ENCODE assay signal across 9 mouse cellular contexts in the genomic region with DNA sequence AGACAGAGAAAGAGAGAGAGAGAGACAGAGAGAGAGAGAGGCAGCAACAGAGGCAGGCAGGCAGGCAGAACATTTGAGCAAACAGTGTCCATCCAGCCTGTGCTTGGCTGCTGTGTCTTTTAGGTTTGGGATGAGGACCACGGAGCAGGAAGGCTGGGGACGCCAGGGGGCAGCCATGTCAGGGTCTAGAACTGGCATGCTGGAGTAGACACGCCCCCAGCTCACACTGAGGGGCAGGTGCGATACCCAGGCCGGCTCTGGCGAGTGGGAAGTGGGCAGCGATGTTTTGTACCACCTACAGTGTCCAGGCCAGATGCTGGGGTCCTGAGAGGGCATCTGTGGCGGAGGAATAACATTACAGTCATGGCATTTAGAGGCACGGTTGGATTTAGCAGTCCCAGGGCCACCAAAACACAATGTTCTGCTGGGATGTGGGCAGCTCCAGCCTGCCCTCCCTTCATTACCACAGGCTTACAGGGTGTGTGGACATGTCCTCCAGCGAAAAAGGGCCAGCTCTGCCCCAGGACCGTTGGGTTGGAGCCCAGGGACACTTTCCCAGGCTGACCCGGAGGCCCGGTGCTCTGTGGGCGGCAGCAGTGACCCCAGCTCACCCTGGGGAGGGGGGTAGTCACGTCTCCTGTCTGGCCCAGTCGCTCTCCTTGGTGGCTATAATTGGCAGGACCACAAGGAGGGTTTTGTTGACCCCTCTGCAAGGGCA.
DNase-seq lines count a peak whose midpoint lies in the region; ATAC-seq and TF ChIP-seq lines count a peak whose summit lies in the region.
"Had no signal": no experiment of that assay in that cellular context is flagged by ENCODE, and none has a peak within 500 bp of the region (broad histone marks: within the 10 kb centered on the region; RNA-seq: fewer than 3 reads in every experiment).

No protein-coding gene starts in this region.

- no peak for ATAC-seq in hindbrain, embryonic 12.5 days (ENCODE audit: low FRiP score)
- ATAC-seq in G1E (ENCODE audit: extremely low read depth, insufficient number of reproducible peaks, low FRiP score, poor library complexity, severe bottlenecking): no peak
- ATAC-seq in midbrain, embryonic 11.5 days (ENCODE audit: low FRiP score): peak; percentile 75; the same call in 1 of the 2 replicates
- ATAC-seq: Patski had no signal

- WGBS in hindbrain, embryonic 10.5 days: 25% methylated on average over 16 of the region's 16 CpGs
- 33% methylated on average over 16 of the region's 16 CpGs for WGBS in hindbrain, embryonic 12.5 days
- WGBS in kidney, adult 2 months: 31% methylated on average over 16 of the region's 16 CpGs
- WGBS in midbrain, embryonic 11.5 days: 32% methylated on average over 16 of the region's 16 CpGs

- DNase-seq in hindbrain, embryonic 10.5 days (ENCODE audit: low spot score): peak; percentile 69
- DNase-seq in G1E (ENCODE audit: low spot score) (no peak), MN1 (ENCODE audit: low spot score) (no peak)
- peak; percentile 73 for DNase-seq in embryo, embryonic 10.5 days (ENCODE audit: low spot score)
- peak; percentile 23 for DNase-seq in kidney, adult 2 months
- peak; percentile 91 for DNase-seq in midbrain, embryonic 11.5 days (ENCODE audit: low spot score, missing footprints)
- no peak for DNase-seq in B cell, adult 2 months

- peak overlapping the region; percentile 81 for H3K27ac ChIP-seq in hindbrain, embryonic 10.5 days
- no peak overlapping the region for H3K27ac ChIP-seq in hindbrain, embryonic 12.5 days
- no peak overlapping the region for H3K27ac ChIP-seq in kidney, adult 2 months (ENCODE audit: insufficient read depth, low read depth, low read length)
- no peak overlapping the region for H3K27ac ChIP-seq in midbrain, embryonic 11.5 days (ENCODE audit: low read depth, low read length)

- no peaks in the 10 kb centered on the region for H3K9me3 ChIP-seq in hindbrain, embryonic 10.5 days
- no peaks in the 10 kb centered on the region for H3K9me3 ChIP-seq in hindbrain, embryonic 12.5 days (replicated peaks)
- H3K9me3 ChIP-seq in G1E (replicated peaks): peaks cover 79% of the 10 kb centered on the region
- no peaks in the 10 kb centered on the region for H3K9me3 ChIP-seq in midbrain, embryonic 11.5 days (ENCODE audit: control insufficient read depth, low read length)

- H3K4me1 ChIP-seq in hindbrain, embryonic 10.5 days (replicated peaks): peaks cover 15% of the 10 kb centered on the region
- peaks cover 10% of the 10 kb centered on the region; the same call in 1 of the 2 replicates for H3K4me1 ChIP-seq in hindbrain, embryonic 12.5 days
- no peaks in the 10 kb centered on the region for H3K4me1 ChIP-seq in G1E (ENCODE audit: insufficient read depth, low read depth, low read length)
- H3K4me1 ChIP-seq in kidney, adult 2 months (ENCODE audit: control insufficient read depth, insufficient read depth, low read length): no peaks in the 10 kb centered on the region
- peaks cover 4% of the 10 kb centered on the region for H3K4me1 ChIP-seq in midbrain, embryonic 11.5 days (ENCODE audit: control insufficient read depth, insufficient read depth, low read length)

- no peak overlapping the region for H3K9ac ChIP-seq in hindbrain, embryonic 12.5 days
- H3K9ac ChIP-seq in midbrain, embryonic 11.5 days (ENCODE audit: low read length): no peak overlapping the region

- no peak overlapping the region for H3K4me2 ChIP-seq in hindbrain, embryonic 12.5 days (replicated peaks)
- no peak overlapping the region for H3K4me2 ChIP-seq in midbrain, embryonic 11.5 days

- no peak overlapping the region for H3K4me3 ChIP-seq in hindbrain, embryonic 10.5 days
- no peak overlapping the region for H3K4me3 ChIP-seq in hindbrain, embryonic 12.5 days
- H3K4me3 ChIP-seq in G1E (ENCODE audit: low read depth, low read length): peak overlapping the region; percentile 17; the same call in 1 of the 2 replicates
- no peak overlapping the region for H3K4me3 ChIP-seq in kidney, adult 2 months (ENCODE audit: insufficient read depth, low read depth, low read length)
- no peak overlapping the region for H3K4me3 ChIP-seq in midbrain, embryonic 11.5 days (ENCODE audit: low read depth, low read length)

- H3K27me3 ChIP-seq in hindbrain, embryonic 10.5 days (ENCODE audit: insufficient read depth, poor library complexity, severe bottlenecking): peaks cover 3% of the 10 kb centered on the region; the same call in 1 of the 2 replicates
- H3K27me3 ChIP-seq in hindbrain, embryonic 12.5 days: no peaks in the 10 kb centered on the region
- no peaks in the 10 kb centered on the region for H3K27me3 ChIP-seq in G1E (ENCODE audit: insufficient read depth, low read length)
- H3K27me3 ChIP-seq in kidney, adult 2 months (replicated peaks; ENCODE audit: control insufficient read depth, insufficient read depth, low read length): no peaks in the 10 kb centered on the region
- no peaks in the 10 kb centered on the region for H3K27me3 ChIP-seq in midbrain, embryonic 11.5 days (ENCODE audit: control insufficient read depth, insufficient read depth, low read length)

- H3K36me3 ChIP-seq in hindbrain, embryonic 10.5 days: no peaks in the 10 kb centered on the region
- H3K36me3 ChIP-seq in hindbrain, embryonic 12.5 days: no peaks in the 10 kb centered on the region
- no peaks in the 10 kb centered on the region for H3K36me3 ChIP-seq in G1E (replicated peaks)
- H3K36me3 ChIP-seq in kidney, adult 2 months (ENCODE audit: control insufficient read depth, insufficient read depth, low read length): no peaks in the 10 kb centered on the region
- no peaks in the 10 kb centered on the region for H3K36me3 ChIP-seq in midbrain, embryonic 11.5 days (ENCODE audit: control insufficient read depth, insufficient read depth, low read length)

- no peak for TF ChIP-seq POLR2A in kidney, adult 2 months (IDR thresholded peaks at IDR 0.05; ENCODE audit: low read depth, low read length)

- TF ChIP-seq CTCF in G1E (IDR thresholded peaks at IDR 0.05; ENCODE audit: low read depth, low read length): no peak
- peak; percentile 49 for TF ChIP-seq CTCF in kidney, adult 2 months (conservative IDR thresholded peaks at IDR 0.05; ENCODE audit: insufficient read depth, insufficient read length, low read depth, low read length)

Comparison
In these comparisons a context has a peak if more than half of its experiments do, and no peak if none do; other contexts are left out.
1. DNase-seq: peak in hindbrain, embryonic 10.5 days (single experiment), embryo, embryonic 10.5 days (single experiment), kidney, adult 2 months (single experiment) and midbrain, embryonic 11.5 days (single experiment); none in G1E (single experiment), MN1 (single experiment) and B cell, adult 2 months (0 of 2).